Mouse (Mus musculus) CD4-positive naive resting alpha-beta T cell, adult 57 days (primary cell): ENCODE measurements around the gene Med25. TPM values are rescaled to one million over a fixed set of nuclear protein-coding genes. Genes with fewer than 3 reads are reported as not detected.

Source experiments
- total RNA-seq: library from RNA; stranded (reverse); gene quantifications from one replicate; pipeline ENCODE4 v1.2.4, GENCODE M21; 2023

Med25 gene
- 77.4 TPM for total RNA-seq

DNA sequence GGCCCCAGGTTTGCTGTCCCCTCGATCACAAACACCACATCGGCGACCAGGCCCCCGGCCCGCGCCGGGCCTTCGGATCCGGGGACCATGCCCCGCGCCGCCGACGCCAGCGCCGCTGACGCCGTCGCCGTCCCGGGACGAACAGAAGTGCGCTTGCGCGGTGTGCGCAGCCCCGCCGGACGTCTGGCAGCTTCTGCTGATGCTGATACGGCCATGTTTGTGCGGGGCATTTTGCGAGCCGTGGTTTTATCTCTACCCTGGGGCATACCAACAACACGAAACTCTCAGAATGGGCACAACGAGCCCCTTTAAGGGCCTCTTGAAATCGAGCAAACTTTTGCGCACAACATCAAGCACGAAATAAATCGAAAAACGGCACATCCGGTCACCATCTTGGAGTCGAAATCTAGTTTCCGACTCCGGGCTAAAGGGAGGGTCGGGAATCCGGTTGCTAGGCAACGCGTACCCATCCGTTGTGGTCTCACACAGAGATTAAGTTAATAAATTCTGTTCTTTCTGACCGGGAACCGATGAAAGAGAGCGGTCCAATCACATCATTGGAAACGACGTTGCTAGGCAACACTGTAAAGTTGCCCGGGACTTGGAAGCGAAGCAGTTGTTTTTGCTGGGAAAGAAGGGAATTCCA is at the start of gene Med25:
Med25 (minus strand) TSS at position 437 of the 646 bp plus-strand sequence.

GRCm38 (mm10) chr7:44929204-44930151 is 37.0 kb upstream of the Med25 start, which contains the start of gene Ap2a1:
TSS of gene Ap2a1 (minus strand) at chr7:44929496.

DNA sequence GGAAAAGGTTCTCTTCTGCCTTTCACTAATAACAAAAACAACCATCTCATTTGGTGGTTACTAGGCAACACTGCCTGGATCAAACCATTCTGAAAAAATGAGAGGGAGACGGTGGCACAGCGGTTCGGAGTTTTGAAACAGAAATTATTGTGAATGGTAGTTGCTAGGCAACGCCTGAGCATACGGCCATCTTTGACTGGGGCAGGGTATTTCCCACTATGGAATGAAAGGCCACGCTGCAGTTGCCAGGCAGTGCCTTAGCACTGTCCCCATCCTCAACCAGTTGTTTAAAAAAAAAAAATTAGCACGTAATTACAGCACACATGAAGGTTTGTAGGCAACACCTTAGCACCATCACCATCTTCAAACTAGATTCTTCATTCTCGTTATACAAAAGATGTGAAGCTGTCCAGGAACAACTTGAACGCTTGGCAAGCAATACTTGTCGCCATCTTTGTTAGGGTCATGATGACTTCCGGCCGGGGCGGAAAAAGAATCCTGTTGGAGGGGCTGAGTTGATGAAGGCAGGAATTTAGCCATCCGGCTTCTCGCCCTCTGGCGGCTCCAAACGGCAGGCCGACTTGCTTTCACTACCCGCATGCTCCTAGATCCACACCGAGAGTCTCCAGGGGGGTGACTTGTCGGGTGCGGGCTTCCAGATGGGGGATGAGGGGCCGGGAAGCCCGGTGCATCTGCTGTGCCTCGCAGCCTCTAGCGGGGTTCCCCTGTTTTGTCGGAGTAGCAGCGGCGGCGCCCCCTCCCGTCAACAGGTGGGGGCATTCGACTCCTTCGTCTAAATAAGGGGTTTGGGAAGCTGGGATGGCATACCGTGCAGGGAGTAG is 3.3 kb upstream of the Med25 start, which contains the start of gene Fuz:
Fuz (plus strand) TSS at position 487 of the 842 bp plus-strand sequence.

DNA sequence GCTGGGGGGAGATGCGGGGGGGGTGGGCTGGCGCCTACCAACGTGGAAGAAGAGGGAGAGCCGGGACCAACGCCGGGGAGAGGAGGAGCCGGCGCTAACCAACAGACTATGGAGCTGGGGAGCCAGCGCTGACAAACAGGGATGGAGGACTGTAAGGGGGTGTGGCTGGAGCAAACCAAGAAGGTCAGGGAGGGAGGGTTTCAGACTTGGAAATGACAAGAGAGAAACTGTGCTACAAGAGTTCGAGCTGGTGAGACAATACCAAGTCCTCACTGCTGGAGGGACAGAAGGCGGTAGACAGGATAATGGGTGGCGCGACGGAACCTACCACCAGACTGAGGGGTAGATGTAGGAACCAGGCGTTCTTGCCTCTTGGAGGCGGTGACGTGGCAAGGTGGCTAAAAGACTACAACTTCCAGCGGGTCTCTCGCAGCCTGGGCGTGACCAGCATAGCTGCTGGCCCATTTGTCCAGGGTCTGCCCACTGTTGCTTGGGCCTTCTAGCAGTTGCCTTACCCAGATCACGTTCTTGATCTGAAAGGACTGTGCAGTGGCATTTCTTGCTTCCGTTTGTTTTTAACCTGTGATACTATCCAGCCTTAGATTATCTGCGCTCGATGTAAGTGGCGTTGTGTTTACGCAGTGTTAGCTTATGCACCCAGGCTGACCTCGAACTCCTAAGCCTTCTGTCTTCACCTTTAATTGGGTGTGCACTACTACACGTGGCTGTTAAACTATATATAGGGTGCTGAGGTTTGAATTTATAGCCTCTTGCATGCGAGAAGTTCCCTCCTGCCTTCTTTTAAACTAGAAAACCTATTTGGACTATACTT is 22.6 kb downstream of the Med25 start, which contains the start of gene Ptov1:
Ptov1 (minus strand) TSS at position 92 of the 832 bp plus-strand sequence.

GRCm38 (mm10) chr7:44857042-44857552 is 35.4 kb downstream of the Med25 start, which contains the start of gene Pnkp:
TSS of gene Pnkp (plus strand) at chr7:44857139.

GRCm38 (mm10) chr7:44848561-44849415 is 43.7 kb downstream of the Med25 start, which contains the start of the genes Akt1s1 and Tbc1d17:
TSS of gene Akt1s1 (plus strand) at chr7:44848991.
TSS of gene Tbc1d17 (minus strand) at chr7:44849079.

Other genes starting within 250 kb of the Med25 start
- gene Myh14, start 221.9 kb downstream of the Med25 start, total RNA-seq, result 0.35 TPM
- not detected for gene Izumo2, start 184.0 kb downstream of the Med25 start, total RNA-seq
- gene Vrk3, start 144.3 kb downstream of the Med25 start, total RNA-seq, result 99.4 TPM
- gene Zfp473, start 141.7 kb downstream of the Med25 start, total RNA-seq, result 0.86 TPM
- gene Nup62, start 76.6 kb downstream of the Med25 start, total RNA-seq, result 42.8 TPM
- 3.2 TPM for gene Il4i1, start 76.3 kb downstream of the Med25 start, total RNA-seq
- gene Atf5, start 76.1 kb downstream of the Med25 start, total RNA-seq, result 7.2 TPM
- 47.9 TPM for gene Akt1s1, start 43.7 kb downstream of the Med25 start, total RNA-seq
- gene Tbc1d17, start 43.6 kb downstream of the Med25 start, total RNA-seq, result 92.5 TPM
- 62.0 TPM for gene Pnkp, start 35.6 kb downstream of the Med25 start, total RNA-seq
- 27.8 TPM for gene Ptov1, start 22.9 kb downstream of the Med25 start, total RNA-seq
- gene Fuz, start 3.4 kb upstream of the Med25 start, total RNA-seq, result 17.6 TPM
- gene Ap2a1, start 36.8 kb upstream of the Med25 start, total RNA-seq, result 71.8 TPM
- gene Tsks, start 50.5 kb upstream of the Med25 start, total RNA-seq, result 0.33 TPM
- 0.18 TPM for gene Cpt1c, start 82.1 kb upstream of the Med25 start, total RNA-seq
- gene Prmt1, start 93.9 kb upstream of the Med25 start, total RNA-seq, result 153 TPM
- 157 TPM for gene Irf3, start 104.9 kb upstream of the Med25 start, total RNA-seq
- gene Bcl2l12, start 106.0 kb upstream of the Med25 start, total RNA-seq, result 19.6 TPM
- 83.6 TPM for gene Scaf1, start 123.7 kb upstream of the Med25 start, total RNA-seq
- gene Rras, start 125.2 kb upstream of the Med25 start, total RNA-seq, result 10.3 TPM
- 75.1 TPM for gene Prr12, start 160.2 kb upstream of the Med25 start, total RNA-seq
- gene Nosip, start 169.7 kb upstream of the Med25 start, total RNA-seq, result 61.3 TPM
- 0.95 TPM for gene Prrg2, start 170.0 kb upstream of the Med25 start, total RNA-seq
- 6.1 TPM for gene Rcn3, start 199.5 kb upstream of the Med25 start, total RNA-seq
- 22.7 TPM for gene Fcgrt, start 211.1 kb upstream of the Med25 start, total RNA-seq
- 3,211 TPM for gene Rps11, start 231.7 kb upstream of the Med25 start, total RNA-seq
- gene Rpl13a, start 236.0 kb upstream of the Med25 start, total RNA-seq, result 5,433 TPM
- not detected for gene Gm45713, start 243.5 kb upstream of the Med25 start, total RNA-seq
- 299 TPM for gene Flt3l, start 243.7 kb upstream of the Med25 start, total RNA-seq